Mouse (Mus musculus) cerebellum, adult 9-10 months (tissue): ENCODE data around the gene Trpc1.

Source experiments
- DNase-seq: peaks from one replicate; pipeline ENCODE4 v3.0.0; 2022

Gene Trpc1

DNA sequence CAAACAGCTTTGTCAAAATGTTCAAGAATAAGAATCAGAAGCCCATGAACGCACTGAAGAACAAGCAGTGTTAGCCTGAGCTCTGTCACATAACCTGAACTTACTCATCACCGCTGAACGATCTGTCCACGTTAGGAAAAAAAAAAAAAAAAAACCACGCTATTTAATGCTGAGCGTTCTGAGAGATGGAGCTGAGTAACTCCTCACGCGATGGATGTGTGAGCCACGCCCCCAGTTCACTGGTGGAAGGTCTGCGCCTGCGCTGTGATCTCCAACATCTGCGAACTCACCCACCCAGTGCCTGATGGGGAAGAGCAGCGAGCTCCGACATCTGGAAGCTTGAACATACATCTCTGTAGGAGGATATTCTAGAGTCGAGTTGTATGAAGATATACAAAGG is 55.2 kb downstream of the Trpc1 start:
- DNase-seq = no peak

DNA sequence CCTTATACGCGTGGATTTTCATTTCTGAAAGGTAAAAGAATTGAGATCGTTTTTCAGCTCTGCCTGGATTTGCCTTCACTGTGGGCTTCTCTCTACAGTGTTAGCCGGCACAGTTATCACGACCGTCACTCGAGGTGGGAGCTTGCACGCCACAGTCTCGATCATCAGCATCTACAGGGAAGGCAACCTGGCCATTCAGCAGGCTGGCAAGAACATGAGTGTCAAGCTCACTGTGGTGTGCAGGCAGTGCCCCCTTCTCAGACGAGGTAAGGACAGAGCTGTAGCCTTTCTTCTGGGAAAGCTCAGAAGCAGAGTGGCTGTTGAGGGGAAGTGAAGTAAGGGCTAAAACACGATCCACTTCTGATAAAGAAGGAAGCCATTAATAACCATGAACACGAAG is 55.6 kb downstream of the Trpc1 start:
- no peak for DNase-seq

DNA sequence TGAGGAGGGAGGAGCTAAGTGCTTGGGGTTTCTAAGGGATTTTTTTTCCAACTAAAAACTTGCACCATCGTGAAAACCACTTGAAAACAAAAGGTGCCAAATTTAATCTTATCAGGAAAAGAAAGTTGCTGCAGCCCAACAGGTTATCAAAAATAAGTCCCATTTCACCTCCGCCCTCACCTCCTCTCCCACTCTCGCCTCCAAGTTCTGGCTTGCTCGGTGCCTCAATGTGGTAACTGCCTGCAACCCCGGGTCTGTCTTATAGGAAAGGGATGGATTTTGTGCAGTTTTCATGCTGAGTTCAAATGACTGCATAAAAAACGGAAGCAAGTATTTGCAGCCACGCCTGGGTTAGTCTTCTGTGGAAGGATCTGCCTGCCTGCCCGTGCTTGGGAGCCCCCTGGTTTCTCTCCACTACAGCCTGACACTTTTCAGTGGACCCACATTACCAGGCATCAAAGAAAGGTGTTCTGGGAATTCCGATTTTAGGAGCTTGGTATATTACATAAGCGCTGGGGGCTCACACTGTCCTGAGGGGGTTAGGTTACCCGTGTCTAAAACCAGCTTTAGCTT is 56.6 kb downstream of the Trpc1 start:
- no peak for DNase-seq

DNA sequence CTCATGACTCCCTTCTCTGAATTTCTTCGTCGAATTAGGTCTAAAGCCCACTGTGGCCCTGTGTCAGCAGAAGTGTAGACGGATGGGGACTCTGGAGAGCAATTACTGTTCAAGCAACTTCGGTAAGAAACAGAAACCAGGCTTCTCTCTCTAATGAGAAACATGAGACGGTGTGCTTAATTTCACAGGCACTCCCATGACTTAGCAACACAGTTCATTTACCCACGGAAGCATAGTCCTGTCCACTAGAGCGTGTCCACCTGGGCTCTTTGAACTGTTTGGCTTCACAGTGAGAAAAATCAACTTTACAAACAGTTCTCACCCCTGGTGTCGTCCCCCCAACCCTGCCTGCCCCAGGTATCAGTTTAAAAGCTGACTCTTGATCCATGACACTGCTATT is 57.4 kb downstream of the Trpc1 start:
- DNase-seq = no peak

DNA sequence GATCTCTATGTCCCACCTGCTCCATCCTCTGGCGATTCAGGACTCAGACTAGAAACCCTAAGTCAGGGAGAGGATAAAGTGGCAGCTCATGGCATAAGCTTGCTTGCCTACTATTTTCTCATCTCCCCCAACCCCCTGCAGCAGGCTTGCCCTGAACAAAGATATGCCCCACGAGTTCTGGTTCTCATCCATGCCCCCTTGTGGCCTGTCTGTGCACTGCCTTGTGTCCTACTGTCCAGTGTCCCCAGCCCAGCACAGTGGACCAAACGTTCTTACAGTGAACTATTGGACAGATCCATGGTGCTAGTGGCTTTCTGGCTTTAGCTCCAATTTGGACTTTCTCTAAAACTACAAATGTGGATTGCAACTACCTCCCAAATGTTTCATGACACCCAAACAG is 62.1 kb downstream of the Trpc1 start:
- DNase-seq = peak; percentile 33

DNA sequence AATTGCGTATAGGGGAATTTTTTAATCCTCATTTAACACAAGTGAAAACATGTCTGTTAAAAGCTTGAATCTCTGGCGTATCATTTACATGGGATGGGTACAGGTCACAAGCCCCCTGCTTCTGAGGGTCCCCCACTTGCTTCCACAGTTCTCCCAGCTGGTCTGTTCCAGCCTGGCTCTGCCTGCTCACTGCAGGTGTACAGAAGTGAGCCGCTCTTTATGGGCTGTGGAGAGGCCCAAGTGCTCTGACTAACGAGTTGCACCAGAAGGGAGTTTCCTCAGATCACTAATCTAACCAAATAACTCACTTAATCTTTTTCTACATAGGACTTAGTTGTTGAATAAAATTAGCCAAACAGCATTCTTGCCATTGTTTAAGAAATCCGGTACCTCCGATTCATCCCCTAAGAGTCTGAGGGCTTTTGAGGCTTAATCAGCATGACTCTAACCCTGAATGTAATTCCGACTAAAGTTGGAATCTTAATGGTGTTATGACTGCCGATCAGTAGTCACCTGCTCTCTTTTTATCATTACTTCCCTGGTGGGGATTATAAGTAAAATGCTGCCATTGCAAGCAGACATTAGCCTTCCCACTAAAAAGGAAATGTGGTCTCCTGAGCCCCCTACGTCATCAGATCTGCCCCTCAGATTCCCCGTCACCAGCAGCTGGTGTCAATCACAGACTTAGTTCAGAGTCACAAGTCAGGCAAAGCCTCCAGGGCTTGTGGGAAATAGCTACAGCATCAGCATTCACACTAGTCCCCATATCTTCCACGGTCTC is 64.3 kb downstream of the Trpc1 start:
- no peak for DNase-seq

DNA sequence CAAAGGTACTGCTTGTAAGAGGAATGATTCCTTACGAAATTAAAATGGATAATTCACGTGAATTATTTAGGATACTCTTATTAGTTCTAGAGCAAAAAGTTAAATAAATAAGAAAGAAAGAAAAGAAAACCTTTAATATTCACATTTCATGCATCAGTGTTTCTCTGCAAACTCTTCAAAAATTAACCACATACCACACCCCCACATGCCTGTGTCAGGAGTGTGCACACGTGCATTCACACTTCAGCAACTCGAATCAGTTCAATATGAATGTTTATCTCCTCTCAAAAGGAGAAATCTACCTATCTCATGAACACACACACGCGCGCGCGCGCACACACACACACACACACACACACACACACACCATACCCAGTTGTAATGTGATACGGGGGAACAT is 69.5 kb downstream of the Trpc1 start:
- DNase-seq = no peak

DNA sequence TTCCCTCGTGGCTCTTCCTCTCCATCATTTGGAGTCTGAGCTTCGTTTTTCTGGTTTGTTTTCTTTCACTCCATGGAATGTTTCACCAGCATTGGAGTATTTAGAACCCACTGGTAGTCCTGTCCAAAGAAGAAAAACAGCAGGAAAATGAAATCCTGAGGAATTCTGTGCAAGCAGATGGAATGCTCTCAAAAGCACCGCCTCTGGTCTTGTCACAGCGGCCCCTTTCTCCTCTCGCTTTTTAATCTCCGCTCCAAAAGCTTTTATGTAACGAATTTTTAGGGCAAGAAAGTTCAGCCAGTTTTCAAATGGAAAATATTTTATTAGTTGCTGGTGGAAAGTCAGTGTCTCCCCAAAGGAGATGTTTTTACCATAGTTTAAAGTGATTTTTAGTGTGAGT is 70.2 kb downstream of the Trpc1 start:
- DNase-seq = no peak

DNA sequence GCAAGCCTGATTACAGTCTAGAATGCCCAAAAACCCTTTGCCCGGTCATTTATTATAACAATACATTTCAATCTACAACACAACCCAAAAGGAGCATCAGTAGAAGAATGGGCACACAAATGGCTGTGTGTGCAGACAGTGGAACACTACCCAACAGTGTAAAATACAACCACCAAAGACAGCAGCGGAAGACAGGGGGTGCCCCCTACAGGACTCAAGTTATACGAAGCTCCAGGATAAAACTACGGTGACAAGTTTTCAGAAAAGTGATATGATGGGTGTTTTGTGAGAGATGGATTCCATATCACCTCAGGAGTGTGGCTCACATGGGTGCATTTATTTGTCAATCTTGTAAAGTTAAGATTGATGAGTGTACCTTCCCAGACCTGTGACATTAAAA is 74.2 kb downstream of the Trpc1 start:
- DNase-seq = no peak

DNA sequence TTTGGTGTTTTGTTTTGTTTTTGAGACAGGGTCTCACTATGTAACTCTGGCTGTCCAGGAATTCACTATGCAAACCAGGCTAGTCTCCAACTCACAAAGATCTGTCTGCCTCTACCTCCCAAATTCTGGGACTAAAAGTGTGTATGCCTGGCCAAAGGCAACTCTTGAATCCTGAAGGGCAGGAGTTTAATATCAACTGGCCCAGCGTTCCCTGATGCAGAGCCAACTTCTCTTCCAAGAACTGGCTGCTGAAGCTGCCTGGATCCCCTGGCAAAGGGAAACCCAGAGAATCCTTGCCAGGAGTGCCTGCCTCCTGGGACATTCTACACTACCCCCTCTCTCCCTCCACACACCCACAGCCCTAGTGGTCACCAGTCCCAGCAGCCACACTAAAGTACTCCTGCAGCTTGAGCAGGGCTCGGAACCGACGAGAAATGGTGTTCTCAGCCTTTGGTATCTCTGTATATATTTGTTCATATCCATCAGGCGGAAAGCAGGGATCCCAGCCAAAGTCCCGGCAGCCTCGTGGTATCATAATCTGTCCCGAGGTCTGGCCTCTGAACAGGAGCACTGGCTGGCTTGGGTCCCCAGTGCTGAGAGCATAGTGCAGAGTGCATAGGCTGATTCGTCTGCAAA is 75.0 kb downstream of the Trpc1 start:
- peak; percentile 69 for DNase-seq

DNA sequence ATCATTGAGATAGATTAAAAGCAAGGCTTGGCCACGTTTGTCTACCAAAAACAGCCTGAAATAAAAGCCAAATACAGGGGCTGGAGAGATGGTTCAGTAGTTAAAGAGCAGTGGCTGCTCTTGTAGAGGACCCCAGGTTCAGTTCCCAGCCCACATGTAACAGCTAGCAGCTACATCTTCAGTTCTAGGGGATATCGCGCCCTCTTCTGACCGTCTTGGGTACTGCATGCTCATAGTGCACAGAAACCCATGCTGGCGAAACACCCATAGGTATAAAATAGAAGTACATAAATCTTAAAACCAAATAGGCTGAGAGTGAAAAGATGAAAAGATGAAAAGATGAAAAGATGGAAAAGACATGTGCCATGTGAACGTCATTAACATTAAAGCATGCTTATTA is 77.4 kb downstream of the Trpc1 start:
- no peak for DNase-seq

DNA sequence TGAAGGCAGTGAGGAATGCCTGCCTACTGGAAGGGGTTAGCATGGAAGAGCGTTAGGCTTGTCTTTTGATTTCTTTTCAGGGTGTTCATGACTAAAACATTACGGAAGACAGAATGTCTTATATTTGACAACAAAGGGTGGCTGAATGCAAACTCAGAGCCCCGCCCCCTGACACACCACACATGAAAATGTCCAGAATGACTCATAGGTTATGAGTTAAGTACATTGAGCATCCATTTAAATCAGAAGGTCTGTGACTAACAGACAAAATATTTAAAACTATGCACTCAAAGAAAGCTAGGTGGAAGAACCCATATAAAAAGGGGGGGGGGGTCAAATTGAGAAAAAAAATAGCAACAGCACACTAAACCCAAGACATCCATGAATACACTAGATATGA is 77.8 kb downstream of the Trpc1 start:
- DNase-seq = no peak

DNA sequence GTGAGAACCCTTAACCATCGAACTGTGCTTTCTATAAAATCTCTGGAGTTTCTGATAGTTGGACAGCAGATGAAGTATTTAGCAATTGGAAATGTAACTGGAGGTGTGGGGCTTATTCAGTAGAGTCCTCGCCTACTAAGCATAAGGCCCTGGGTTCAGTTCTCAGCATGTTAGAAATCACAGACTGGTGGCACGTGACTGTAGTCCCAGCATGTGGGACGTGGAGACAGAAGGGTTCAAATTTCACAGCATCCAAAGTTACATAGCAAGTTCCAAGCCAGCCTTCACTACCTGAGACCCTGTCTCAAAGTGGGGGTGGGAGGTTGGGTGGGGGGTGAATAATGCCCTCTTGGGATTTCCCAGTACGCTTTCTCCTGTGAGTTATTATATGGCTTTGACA is 81.9 kb downstream of the Trpc1 start:
- DNase-seq = no peak

DNA sequence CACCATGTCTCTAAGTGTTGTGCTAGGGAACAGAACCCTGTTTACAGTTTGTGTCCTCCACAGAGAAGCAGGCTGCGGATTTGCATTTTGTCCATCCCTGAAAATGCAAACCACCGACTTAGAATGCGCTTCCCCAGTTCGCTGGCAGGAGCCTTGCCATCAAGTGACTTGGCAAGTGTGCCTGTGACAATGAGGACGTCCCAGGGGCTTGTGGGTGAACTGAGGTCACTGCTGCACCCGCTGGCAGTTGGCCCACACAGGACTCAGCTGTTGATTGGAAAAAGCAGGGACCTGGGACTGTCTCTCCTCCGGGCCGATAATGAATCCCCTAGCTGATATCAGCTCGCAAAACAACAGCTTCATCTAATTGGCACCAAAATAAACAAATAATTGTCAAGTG is 82.3 kb downstream of the Trpc1 start:
- DNase-seq = peak; percentile 63

DNA sequence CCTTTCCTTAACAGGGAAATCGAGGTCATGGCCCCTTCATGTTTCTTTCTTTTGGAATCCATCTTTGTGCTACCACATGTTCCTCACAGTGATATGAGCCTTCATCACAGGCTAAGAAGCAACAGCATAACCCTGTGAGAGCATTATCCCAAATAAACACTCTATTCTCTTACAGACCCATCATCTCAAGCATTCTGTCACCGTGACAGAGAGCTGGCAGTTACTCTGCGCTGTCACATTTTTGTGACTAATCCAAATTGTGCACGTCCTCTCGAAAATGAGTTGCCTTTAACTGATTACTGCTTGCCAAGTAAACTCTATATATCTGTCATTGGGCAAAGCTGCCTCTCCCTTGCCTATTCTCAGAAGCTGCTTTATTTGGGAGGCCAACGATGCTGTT is 84.3 kb downstream of the Trpc1 start:
- no peak for DNase-seq

DNA sequence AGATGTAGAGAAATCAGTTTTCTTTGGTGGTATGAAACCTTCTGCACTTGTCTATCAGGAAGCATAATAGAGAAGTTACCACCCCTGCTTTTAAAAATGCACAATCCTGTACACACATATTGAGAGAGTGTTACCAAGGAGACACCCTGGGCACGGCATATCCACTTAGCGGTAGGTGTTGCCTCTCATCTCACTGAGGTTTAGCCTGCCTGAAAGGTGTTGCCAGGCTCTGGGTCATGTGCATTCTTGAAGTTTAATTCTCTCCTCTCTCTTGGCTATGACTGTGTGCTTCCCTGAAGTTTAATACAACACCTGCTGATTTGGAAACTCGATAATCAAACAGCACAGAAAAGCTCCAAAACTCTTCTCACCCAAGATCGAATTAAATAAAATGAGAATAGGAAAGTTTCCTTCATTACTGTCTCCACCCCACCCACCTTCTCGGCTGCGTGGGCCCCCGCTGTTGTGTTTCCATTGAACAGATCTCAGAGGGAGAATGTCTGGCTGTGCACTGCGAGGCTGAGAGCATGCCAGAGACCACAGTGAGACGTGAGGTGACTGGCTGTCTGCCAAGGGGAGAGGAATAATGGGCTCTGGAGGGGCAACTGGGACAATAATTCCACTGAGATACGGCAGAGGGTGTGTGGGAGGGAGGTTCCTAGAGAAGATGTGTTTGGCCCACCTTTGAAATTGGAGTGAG is 85.7 kb downstream of the Trpc1 start:
- DNase-seq = no peak

DNA sequence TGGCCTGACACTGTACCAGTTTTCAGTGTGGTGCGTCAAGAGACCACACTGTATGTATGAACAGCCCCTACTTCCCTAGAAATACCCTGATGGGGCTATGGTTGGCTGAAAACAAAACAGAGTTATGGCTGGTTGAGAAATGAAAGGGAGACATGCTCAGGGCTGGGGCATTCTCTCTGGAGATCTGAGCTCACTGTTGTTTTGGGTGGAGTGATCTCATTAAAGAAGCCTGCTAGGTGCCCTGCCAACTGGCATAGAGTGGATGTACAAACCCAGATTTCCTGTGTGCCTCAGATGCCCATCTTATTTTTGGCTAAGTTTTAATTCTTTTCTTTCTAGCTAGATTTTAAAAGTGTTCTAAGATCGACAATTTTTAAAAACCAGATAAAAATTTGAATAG is 92.2 kb downstream of the Trpc1 start:
- DNase-seq = no peak
